Mouse (Mus musculus) mouse trophoblast stem cell (cell line): ENCODE measurements at regions not wholly inside any gene's neighbourhood (a gene's known extent, or its start where the extent isn't known, plus 50 kb on each side); places are given as distances from the start of the nearest gene placed in this dataset.

Experiments
- in situ Hi-C, 2 experiments: fragments of 300-500 bp; cut with MseI, MboI; formaldehyde crosslinking; loops; 2 replicates in 1 of 2; 3 replicates in 1 of 2; pipeline ENCODE4 v1.15.1; 2025

GRCm38 (mm10) chr16:76837450-76837849 lies 176.1 kb upstream of the Usp25 start:
- in situ Hi-C loops = no loop called here

- in situ Hi-C loops = no loop called here
These were observed 183.1 kb upstream of the Usp25 start for GRCm38 (mm10) chr16:76830371-76830770.

- in situ Hi-C loops = no loop called here
These were observed 185.6 kb upstream of the Usp25 start for GRCm38 (mm10) chr16:76827674-76828441.

- in situ Hi-C loops = no loop called here
These were observed 192.2 kb upstream of the Usp25 start for GRCm38 (mm10) chr16:76821261-76821660.

- in situ Hi-C loops = no loop called here
These were observed 197.2 kb upstream of the Usp25 start for GRCm38 (mm10) chr16:76816056-76816885.

- in situ Hi-C loops = no loop called here
These were observed 209.8 kb upstream of the Usp25 start for GRCm38 (mm10) chr16:76803725-76804124.

- in situ Hi-C loops = no loop called here
These were observed 226.9 kb upstream of the Usp25 start for GRCm38 (mm10) chr16:76786405-76787155.

GRCm38 (mm10) chr16:76782656-76783055 lies 230.8 kb upstream of the Usp25 start:
- in situ Hi-C loops = no loop called here

- in situ Hi-C loops = no loop called here
These were observed 237.7 kb upstream of the Usp25 start for GRCm38 (mm10) chr16:76775790-76776189.

- in situ Hi-C loops = no loop called here
These were observed 239.5 kb upstream of the Usp25 start for GRCm38 (mm10) chr16:76774032-76774431.

- in situ Hi-C loops = no loop called here
These were observed 240.0 kb upstream of the Usp25 start for GRCm38 (mm10) chr16:76773466-76773865.

- in situ Hi-C loops = no loop called here
These were observed 244.9 kb upstream of the Usp25 start for GRCm38 (mm10) chr16:76768607-76769006.

GRCm38 (mm10) chr16:76766636-76767035 lies 246.9 kb upstream of the Usp25 start:
- in situ Hi-C loops = no loop called here

GRCm38 (mm10) chr16:76765536-76765935 lies 248.0 kb upstream of the Usp25 start:
- in situ Hi-C loops = no loop called here

- in situ Hi-C loops = no loop called here
These were observed 248.5 kb upstream of the Usp25 start for GRCm38 (mm10) chr16:76764994-76765393.

- in situ Hi-C loops = no loop called here
These were observed 250.8 kb upstream of the Usp25 start for GRCm38 (mm10) chr16:76762619-76763283.

- in situ Hi-C loops = no loop called here
These were observed 251.7 kb upstream of the Usp25 start for GRCm38 (mm10) chr16:76761848-76762247.

- in situ Hi-C loops = no loop called here
These were observed 252.5 kb upstream of the Usp25 start for GRCm38 (mm10) chr16:76761004-76761403.

GRCm38 (mm10) chr16:76754871-76755270 lies 258.6 kb upstream of the Usp25 start:
- in situ Hi-C loops = no loop called here

GRCm38 (mm10) chr16:76746385-76746784 lies 267.1 kb upstream of the Usp25 start:
- in situ Hi-C loops = no loop called here

GRCm38 (mm10) chr16:76741141-76741540 lies 272.4 kb upstream of the Usp25 start:
- in situ Hi-C loops = no loop called here

GRCm38 (mm10) chr16:76725991-76726390 lies 287.5 kb upstream of the Usp25 start:
- in situ Hi-C loops = no loop called here
